Mouse (Mus musculus): ENCODE measurements around the gene Otogl.
"Not testable (repeated sequence)": the region's sequence is repeated elsewhere in the genome, so short reads cannot be mapped to it uniquely, and the experiment has no call there.

The Otogl gene

DNA sequence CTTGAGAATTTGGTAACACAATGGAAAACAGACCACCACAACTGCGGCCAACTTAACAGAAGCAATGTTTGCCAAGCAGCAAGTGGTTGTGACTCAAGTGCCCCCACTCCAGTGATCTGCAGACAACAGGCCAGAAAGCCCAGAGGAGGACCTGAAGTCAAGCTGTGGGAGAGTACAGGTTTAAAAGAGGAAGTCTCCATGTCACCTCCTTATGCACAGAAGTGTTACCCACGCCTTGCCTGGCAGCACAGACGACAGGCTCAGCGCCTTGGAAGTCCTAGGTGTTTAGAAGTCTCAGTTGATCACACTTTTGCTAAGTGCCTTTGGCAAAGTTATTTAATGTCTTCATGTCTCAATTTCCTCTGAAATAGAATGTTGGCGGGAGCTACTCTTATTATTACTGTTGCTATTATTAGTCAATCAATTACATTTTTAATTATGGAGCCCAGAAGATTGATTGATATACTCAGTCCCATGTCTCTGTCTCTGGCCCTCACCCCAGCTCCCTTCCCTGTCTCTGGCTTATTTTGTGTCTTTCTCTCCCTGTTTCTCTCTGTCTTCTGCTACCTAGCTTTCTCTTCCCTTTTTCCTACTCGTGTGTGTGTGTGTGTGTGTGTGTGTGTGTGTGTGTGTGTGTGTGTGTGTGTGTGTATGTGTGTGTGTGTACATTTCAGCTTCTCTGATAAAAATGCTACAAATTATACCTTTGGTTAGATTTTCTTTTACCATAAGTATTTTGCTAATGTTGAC lies 101.1 kb downstream of the Otogl start:
- DNase-seq (ENCODE audit: extremely low spot score, low spot score), result no peak

DNA sequence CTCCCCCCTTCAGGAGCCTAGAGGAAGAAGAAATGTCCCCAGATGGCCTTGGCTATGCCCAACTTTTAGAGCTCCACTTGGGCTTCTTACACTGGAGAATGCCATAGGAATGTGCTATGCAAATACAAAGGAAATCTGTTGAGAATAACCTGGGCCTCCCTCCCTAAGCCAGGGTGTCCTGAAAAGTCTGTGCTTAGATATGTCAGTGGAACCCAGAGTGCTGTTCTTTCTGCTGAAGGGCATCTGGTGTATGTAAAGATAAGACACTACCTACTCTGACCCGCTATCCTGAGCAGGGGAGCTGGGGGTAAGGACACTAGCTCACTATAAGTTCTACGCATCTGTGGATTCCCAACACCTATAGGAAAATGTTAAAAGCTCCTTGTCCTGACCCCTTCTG lies 106.7 kb downstream of the Otogl start:
- DNase-seq (ENCODE audit: extremely low spot score, low spot score), result no peak

- not testable (repeated sequence) for DNase-seq (ENCODE audit: extremely low spot score, low spot score)
Measured at GRCm38 (mm10) chr10:107804285-107804684, 107.6 kb downstream of the Otogl start.

- DNase-seq (ENCODE audit: extremely low spot score, low spot score), result peak; percentile 39
Measured at GRCm38 (mm10) chr10:107799671-107800353, 112.1 kb downstream of the Otogl start.

DNA sequence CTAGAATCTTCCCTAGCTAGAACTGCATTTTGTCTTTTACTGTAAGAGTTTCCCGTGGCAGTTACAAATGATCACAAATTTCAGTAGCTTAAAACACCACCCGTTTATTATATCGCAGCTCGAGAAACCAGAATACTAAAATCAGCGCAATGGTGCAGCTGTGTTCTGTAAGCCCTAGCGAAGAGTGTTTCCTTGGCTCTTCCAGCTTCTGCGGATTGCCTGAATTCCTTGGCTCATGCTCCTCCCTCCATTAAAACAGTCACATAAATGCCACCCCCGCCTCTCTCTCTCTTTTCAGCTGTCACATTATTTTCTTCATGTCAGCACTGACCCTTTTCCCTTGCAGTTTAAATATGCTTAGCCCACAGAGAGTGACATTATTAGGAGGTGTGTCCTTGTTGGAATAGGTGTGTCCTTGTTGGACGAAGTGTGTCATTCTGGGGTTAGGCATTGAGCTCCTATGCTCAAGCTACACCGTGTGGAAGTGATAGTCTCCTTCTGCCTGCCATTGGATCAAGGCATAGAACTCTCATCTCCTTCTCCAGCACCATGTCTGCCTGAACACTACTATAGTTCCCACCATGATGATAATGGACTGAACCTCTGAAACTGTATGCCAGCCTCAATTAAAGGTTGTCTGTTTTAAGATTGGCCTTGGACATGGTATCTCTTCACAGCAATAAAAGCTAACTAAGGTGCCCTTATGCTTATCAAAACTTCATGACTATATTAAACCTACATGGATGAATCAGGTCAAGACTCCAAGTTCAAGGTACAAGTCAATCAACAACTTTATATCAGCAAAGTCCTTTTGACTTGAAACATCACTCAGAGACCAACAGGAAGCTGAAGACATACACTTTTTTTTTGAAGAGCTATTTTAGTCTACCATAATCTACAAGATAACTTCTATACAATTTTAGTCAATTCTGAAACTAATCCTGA lies 116.8 kb downstream of the Otogl start:
- no peak for DNase-seq (ENCODE audit: extremely low spot score, low spot score)

DNA sequence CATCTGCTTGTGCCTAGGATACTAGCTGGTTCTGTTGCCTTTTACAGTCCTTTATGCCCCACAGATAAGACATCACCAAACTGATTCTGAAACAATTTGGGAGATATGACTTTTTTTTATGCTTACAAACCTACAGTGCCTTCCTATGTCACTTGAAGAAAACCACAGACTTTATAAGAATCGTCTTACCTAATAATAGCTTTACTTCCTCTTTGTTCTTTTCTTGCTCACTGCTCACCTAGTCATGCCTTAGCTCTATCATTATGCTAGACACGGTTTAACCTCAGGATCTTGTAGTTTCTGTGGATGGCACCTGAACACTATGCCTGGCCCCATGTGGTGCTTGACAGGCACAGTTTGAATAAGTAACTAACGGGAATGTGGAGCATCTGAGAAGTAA lies 119.4 kb downstream of the Otogl start:
- no peak for DNase-seq (ENCODE audit: extremely low spot score, low spot score)

DNA sequence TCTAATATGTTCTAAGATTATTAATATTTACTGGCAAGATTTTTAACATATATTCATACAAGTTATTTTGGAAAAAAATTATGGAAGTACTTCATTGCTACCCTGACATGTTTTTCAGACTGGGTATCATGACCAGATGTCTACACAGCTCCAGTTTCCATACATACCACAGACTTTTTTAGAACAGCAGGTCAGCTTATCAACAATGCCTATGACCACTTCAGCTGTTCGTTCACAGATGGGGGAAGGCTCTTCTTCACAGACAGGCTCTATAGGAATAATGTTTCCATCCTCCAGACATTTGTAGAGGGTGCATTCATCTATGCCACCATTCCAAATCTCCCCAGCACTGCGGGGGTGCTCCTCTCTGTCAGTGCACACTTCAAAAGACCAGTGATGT lies 132.4 kb downstream of the Otogl start:
- no peak for DNase-seq (ENCODE audit: extremely low spot score, low spot score)

DNA sequence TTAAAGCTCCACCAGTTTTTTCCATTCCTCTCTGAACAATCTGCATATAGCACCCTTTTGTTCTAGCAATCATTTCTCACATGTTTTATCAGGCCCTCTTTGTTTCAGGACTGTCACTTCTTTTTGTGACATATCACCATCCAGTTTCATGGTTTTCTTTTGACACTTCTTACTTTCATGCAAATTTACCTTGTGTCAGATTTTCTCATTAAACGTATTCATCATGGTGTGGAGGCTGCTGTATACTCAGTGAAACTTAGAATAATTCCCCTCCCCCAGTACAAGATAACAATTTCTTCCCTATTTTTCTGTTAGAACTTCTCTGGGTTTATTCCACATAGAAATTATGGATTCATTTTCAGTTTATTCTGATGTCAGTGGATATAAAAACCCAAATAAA lies 152.3 kb downstream of the Otogl start:
- no peak for DNase-seq (ENCODE audit: extremely low spot score, low spot score)

DNA sequence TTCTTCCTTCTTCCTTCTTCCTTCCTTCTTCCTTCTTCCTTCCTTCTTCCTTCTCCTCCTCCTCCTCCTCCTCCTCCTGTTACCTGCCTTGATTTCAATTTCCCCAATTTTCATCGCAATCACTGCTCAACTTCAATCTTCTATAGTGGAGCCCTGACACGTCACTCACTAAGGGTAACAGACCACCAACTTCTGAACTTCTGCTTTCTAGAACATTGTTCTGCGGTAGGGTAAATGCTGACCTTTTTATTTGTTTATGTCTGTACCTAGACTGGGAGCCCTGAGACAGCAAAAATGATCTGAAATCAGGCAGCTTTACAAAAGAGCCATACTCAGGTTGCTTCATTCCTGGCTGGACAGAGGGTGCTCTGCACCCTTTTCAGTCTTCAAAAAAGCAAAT lies 158.5 kb downstream of the Otogl start:
- DNase-seq (ENCODE audit: extremely low spot score, low spot score), result no peak

DNA sequence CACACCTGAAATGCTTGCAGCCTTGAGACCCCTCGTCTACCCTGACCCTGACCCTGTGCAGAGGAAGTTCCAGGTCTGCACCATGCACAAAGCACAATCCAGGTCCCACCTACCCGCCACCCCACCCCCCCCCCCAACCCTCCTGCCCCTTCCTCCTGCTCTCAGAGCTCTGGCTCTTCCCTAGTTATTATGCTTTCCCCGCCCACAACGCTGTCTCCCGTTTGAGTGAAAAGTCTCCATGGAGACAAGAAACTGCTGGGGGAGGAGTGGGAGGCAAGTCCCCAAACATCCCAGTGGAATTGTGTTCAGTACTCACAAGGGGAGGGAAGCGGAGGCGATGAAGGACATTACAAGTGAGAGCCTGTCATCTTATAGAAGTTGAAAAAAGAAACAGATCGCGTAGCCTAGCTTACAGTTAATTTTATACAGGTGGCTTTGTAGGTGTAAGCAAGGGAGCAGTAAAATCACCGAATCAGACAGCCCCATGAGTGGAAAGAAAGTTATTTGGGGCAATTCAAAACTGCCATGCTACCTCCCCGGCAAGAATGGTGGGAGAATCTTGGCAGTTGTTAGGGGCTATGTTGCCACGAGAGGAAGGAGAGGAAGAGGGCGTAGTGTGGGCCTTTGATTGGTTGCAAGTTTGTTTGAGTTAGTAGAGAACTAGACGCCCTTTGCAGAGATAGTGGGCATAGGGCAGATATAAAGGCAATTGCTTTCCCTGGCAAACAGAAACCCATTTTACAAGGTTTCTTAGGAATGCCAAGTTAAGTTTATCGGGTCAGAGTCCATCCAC lies 159.4 kb downstream of the Otogl start:
- DNase-seq (ENCODE audit: extremely low spot score, low spot score), result peak; percentile 25

- DNase-seq (ENCODE audit: extremely low spot score, low spot score), result peak; percentile 13
Measured at GRCm38 (mm10) chr10:107751944-107752343, 160.0 kb downstream of the Otogl start.

DNA sequence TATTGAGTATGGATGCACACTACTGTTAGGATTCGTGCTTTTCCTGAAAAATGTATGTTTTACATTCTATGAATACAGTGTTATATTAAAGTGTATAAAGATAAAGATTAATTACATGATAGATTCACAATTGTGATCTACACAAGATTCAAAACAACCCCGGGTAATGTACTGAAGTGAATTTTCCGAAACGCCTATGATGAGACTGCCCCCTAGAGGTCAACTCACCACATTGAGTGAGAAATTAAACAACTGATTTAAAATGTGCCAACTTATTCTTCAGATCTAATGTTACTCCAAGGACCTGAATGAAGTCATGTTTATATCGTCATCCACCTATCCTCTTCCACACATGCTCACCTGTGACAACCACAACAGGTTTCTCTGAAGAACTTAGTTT lies 164.4 kb downstream of the Otogl start:
- DNase-seq (ENCODE audit: extremely low spot score, low spot score), result no peak

DNA sequence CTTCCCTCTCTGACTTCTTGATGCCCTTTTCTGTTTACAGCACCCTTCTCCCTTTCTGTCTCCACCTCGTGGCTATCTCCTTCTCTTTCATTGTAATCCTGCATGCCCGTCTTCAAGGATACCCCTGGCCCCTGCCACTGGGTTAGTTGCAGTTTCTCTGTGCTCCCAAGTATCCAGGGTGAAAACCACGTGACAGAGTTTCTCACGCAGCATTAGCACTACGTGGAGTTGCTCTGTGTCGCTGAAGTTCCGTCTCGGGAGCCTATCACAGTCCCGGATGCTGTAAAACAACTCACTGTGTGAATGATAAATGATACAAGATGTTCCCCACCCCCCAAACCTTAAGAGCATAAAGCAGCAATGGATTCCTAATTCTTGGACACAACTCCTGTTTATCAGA lies 165.2 kb downstream of the Otogl start:
- DNase-seq (ENCODE audit: extremely low spot score, low spot score), result no peak

- no peak for DNase-seq (ENCODE audit: extremely low spot score, low spot score)
Measured at GRCm38 (mm10) chr10:107739815-107740214, 172.1 kb downstream of the Otogl start.

GRCm38 (mm10) chr10:107737743-107738142 lies 174.2 kb downstream of the Otogl start:
- DNase-seq (ENCODE audit: extremely low spot score, low spot score), result no peak

- no peak for DNase-seq (ENCODE audit: extremely low spot score, low spot score)
Measured at GRCm38 (mm10) chr10:107735448-107735847, 176.5 kb downstream of the Otogl start.

GRCm38 (mm10) chr10:107734327-107734726 lies 177.6 kb downstream of the Otogl start:
- DNase-seq (ENCODE audit: extremely low spot score, low spot score), result no peak

DNA sequence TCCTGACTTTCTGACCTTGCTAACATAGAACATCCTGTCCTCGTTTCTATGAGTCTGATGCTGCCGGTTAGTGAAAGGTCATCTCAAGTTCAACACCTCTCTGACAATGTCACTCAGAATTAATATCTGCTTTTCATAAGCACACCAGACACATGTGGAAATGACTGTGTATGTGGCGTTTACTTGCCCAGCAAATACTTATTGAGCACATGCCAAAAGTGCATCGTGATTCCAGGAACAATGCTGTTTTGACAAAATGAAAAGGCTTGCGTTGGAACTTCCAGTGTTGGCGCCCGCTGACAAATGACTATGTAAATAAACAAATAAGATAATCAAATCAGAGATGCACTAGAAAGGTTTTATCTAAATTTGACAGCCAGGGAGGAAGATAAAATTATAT lies 186.3 kb downstream of the Otogl start:
- no peak for DNase-seq (ENCODE audit: extremely low spot score, low spot score)

GRCm38 (mm10) chr10:107719806-107720205 lies 192.1 kb downstream of the Otogl start, which contains the start of gene Ptprq:
Gene Ptprq (minus strand): TSS chr10:107720051.
- no peak for DNase-seq (ENCODE audit: extremely low spot score, low spot score)

Measured in neural tube, embryonic 10.5 days (tissue).